Mouse (Mus musculus) thymus, adult 2 months (tissue): Measurements from ENCODE around the gene Cdca7.

ENCODE experiments used
- CTCF ChIP-seq: fragments of 200-500 bp; IDR thresholded peaks from 2 replicates; pipeline ENCODE4 v1.5.1; 2012; ENCODE audit warnings: mild to moderate bottlenecking, control low read depth, low read length, moderate library complexity, borderline replicate concordance; ENCODE audit not compliant: control insufficient read depth, poor library complexity, insufficient read depth; ENCODE audit errors: extremely low read depth
- POLR2A ChIP-seq: fragments of 200-500 bp; IDR thresholded peaks from 2 replicates; pipeline ENCODE4 v1.6.1; 2012; ENCODE audit warnings: mild to moderate bottlenecking, low read length, control low read depth, moderate library complexity; ENCODE audit not compliant: control insufficient read depth, poor library complexity, insufficient read depth; ENCODE audit errors: extremely low read depth

DNA sequence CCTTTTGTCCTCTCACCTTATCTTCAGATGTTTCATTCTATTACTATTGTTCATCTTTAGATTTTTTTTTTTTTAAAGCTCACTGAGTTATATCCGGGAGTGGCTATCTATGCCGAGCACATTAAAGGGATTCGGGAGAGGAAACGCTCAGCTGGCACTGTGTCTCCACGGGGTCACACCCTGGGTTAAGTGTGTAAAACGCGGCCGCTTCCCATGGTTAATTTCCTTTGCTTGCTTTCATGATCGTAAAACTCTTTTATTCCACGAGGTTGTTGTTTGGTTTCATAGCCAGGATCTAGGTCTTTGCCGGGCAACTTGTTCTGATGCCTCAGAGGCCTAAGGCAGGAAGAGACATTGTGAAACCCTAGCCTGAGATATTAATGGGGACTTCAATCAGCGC lies 48.1 kb downstream of the Cdca7 start:
- TF ChIP-seq CTCF (no peak), POLR2A (no peak)
